26 mouse cellular contexts compared by ENCODE assay signal in genomic region chr12:71546523-71547265, GRCm38 (mm10).
DNase-seq lines count a peak whose midpoint lies in the region; TF ChIP-seq lines count a peak whose summit lies in the region.
"Had no signal": no experiment of that assay in that cellular context is flagged by ENCODE, and none has a peak within 500 bp of the region (broad histone marks: within the 10 kb centered on the region; RNA-seq: fewer than 3 reads in every experiment).

No protein-coding gene starts in this region.

- intact Hi-C loops in left cerebral cortex, postnatal 36 days (cut with DNase I) = no loop called here
- intact Hi-C loops in left cerebral cortex, postnatal 10 days (cut with DNase I) = no loop called here

- TF ChIP-seq CTCF in CH12.LX (conservative IDR thresholded peaks at IDR 0.05 in 1 of 2, IDR thresholded peaks at IDR 0.05 in 1 of 2; ENCODE audit: low read depth in 2 of 2, low read length in 2 of 2) = no peak

- no peaks in the 10 kb centered on the region for H3K36me3 ChIP-seq in CH12.LX (replicated peaks in 1 of 2; ENCODE audit: control insufficient read depth in 1 of 2, insufficient read depth in 1 of 2, low read length in 1 of 2)
- H3K36me3 ChIP-seq: embryonic facial prominence, embryonic 13.5 days; forebrain, embryonic 12.5 days; heart, embryonic 10.5 days; hindbrain, embryonic 15.5 days; limb, embryonic 15.5 days; liver, embryonic 15.5 days; midbrain, embryonic 15.5 days; neural tube, embryonic 12.5 days had no signal

- H3K9ac ChIP-seq in CH12.LX (ENCODE audit: insufficient read depth, low read depth) = peak overlapping the region; percentile 22; the same call in 1 of the 2 replicates
- H3K9ac ChIP-seq: embryonic facial prominence, embryonic 13.5 days; forebrain, embryonic 12.5 days; hindbrain, embryonic 15.5 days; limb, embryonic 15.5 days; liver, embryonic 15.5 days; midbrain, embryonic 15.5 days; neural tube, embryonic 12.5 days had no signal

- no peaks in the 10 kb centered on the region for H3K79me2 ChIP-seq in CH12.LX (replicated peaks; ENCODE audit: control insufficient read depth, extremely low read depth, insufficient read depth, poor library complexity, severe bottlenecking)

- peaks cover 20 to 51% of the 10 kb centered on the region in 2 experiments for H3K4me1 ChIP-seq in CH12.LX (ENCODE audit: control insufficient read depth in 1 of 2, insufficient read depth in 2 of 2)
- no peaks in the 10 kb centered on the region for H3K4me1 ChIP-seq in brown adipose tissue, adult 24 weeks (ENCODE audit: control insufficient read depth, insufficient read depth, insufficient read length, low read length)
- H3K4me1 ChIP-seq: liver, embryonic 15.5 days had no signal

- TF ChIP-seq POLR2A in CH12.LX (IDR thresholded peaks at IDR 0.05; ENCODE audit: low read depth, low read length) = peak; percentile 34; the same call in 1 of the 2 replicates

- H3K4me3 ChIP-seq in CH12.LX (replicated peaks in 1 of 3; ENCODE audit: low read depth in 2 of 3, low read length in 2 of 3, poor library complexity in 1 of 3) = no peak overlapping the region
- no peak overlapping the region for H3K4me3 ChIP-seq in brown adipose tissue, adult 24 weeks (ENCODE audit: insufficient read depth, low read depth, low read length)
- H3K4me3 ChIP-seq: embryonic facial prominence, embryonic 13.5 days; erythroblast, embryonic 14.5 days; forebrain, embryonic 12.5 days; gastrocnemius, adult 2 months; heart, embryonic 10.5 days; hindbrain, embryonic 15.5 days; limb, embryonic 15.5 days; liver, embryonic 15.5 days; midbrain, embryonic 15.5 days; neural tube, embryonic 12.5 days had no signal

- TF ChIP-seq EP300 in CH12.LX (IDR thresholded peaks at IDR 0.05; ENCODE audit: low read length) = peak; percentile 41; the same call in 1 of the 2 replicates

- dilution Hi-C loops in CH12.LX (cut with MboI; ENCODE audit: extremely low pct_ligation_motif_present, extremely low pct_unique_long_range_greater_than_20kb, low sequenced_read_pairs) = no loop called here

- H3K4me2 ChIP-seq in CH12.LX (ENCODE audit: insufficient read depth, low read depth, poor library complexity, severe bottlenecking) = peak overlapping the region; percentile 57
- H3K4me2 ChIP-seq: embryonic facial prominence, embryonic 13.5 days; forebrain, embryonic 12.5 days; hindbrain, embryonic 15.5 days; limb, embryonic 15.5 days; liver, embryonic 15.5 days; midbrain, embryonic 15.5 days; neural tube, embryonic 12.5 days had no signal

- peak overlapping the region; percentile 54 for H3K27ac ChIP-seq in CH12.LX (ENCODE audit: insufficient read depth, low read depth)
- 0 out of 2 replicates have a peak overlapping the region, but pooled peaks have one; percentile 19 for H3K27ac ChIP-seq in brown adipose tissue, adult 24 weeks (replicated peaks; ENCODE audit: low read depth, low read length)
- H3K27ac ChIP-seq: embryonic facial prominence, embryonic 13.5 days; forebrain, embryonic 12.5 days; gastrocnemius, adult 2 months; heart, embryonic 10.5 days; hindbrain, embryonic 15.5 days; limb, embryonic 15.5 days; liver, embryonic 15.5 days; midbrain, embryonic 15.5 days; neural tube, embryonic 12.5 days had no signal

- no peaks in the 10 kb centered on the region for H3K27me3 ChIP-seq in CH12.LX (replicated peaks)
- H3K27me3 ChIP-seq: forebrain, embryonic 12.5 days; hindbrain, embryonic 15.5 days; limb, embryonic 15.5 days; liver, embryonic 15.5 days; midbrain, embryonic 15.5 days; neural tube, embryonic 12.5 days had no signal

- no peak for TF ChIP-seq RAD21 in CH12.LX (IDR thresholded peaks at IDR 0.05; ENCODE audit: low read depth, low read length)

- in situ Hi-C loops in CH12.LX (cut with MboI; ENCODE audit: low pct_ligation_motif_present, low pct_unique_long_range_greater_than_20kb, low sequenced_read_pairs) = no loop called here

- no peaks in the 10 kb centered on the region for H3K9me3 ChIP-seq in CH12.LX (replicated peaks; ENCODE audit: low read length)
- H3K9me3 ChIP-seq: embryonic facial prominence, embryonic 13.5 days; forebrain, embryonic 12.5 days; heart, embryonic 10.5 days; hindbrain, embryonic 15.5 days; limb, embryonic 15.5 days; liver, embryonic 15.5 days; midbrain, embryonic 15.5 days; neural tube, embryonic 12.5 days had no signal

- peak; percentile 16 to 30 for DNase-seq in left cerebral cortex, postnatal 36 days (ENCODE audit: low spot score in 2 of 2)
- no peak for DNase-seq in left cerebral cortex, postnatal 10 days (ENCODE audit: extremely low spot score in 1 of 2, low spot score in 2 of 2)
- peak; percentile 75 for DNase-seq in CH12.LX (ENCODE audit: extremely low read depth)
- DNase-seq in skeletal muscle tissue, adult 2 months (ENCODE audit: low read depth, low spot score) = peak; percentile 47
- no peak for DNase-seq in ovary, adult 18-20 months (ENCODE audit: low spot score)
- DNase-seq in cerebellum, postnatal 36 days = no peak
- DNase-seq: adrenal gland, postnatal 14 days; cerebellum, adult 11 months; cerebellum, postnatal 14 days; embryo, embryonic 11 days; gastrocnemius, adult 2 months; kidney, adult 9 months; kidney, postnatal 14 days; layer of hippocampus, postnatal 36 days; left cerebral cortex, postnatal 4 days; spleen, adult 18-20 months had no signal

TF ChIP-seq in CH12.LX, 34 proteins besides CTCF, POLR2A, EP300 and RAD21:
- TF ChIP-seq ETS1 (conservative IDR thresholded peaks at IDR 0.05; ENCODE audit: low read depth, low read length) (no peak), IRF4 (IDR thresholded peaks at IDR 0.05; ENCODE audit: low read depth, low read length) (peak; percentile 52), ZNF384 (IDR thresholded peaks at IDR 0.05; ENCODE audit: low read depth, low read length) (peak; percentile 50; the same call in 1 of the 2 replicates), TBP (conservative IDR thresholded peaks at IDR 0.05; ENCODE audit: low read depth, low read length) (peak; percentile 86), MXI1 (IDR thresholded peaks at IDR 0.05; ENCODE audit: low read depth, low read length) (0 out of 2 replicates have a peak, but pooled peaks have one; percentile 45), NELFE (IDR thresholded peaks at IDR 0.05; ENCODE audit: low read depth, low read length) (no peak), ELF1 (IDR thresholded peaks at IDR 0.05; ENCODE audit: low read depth, low read length) (peak; percentile 35; the same call in 1 of the 2 replicates), BHLHE40 (IDR thresholded peaks at IDR 0.05; ENCODE audit: low read depth, low read length) (peak; percentile 32; the same call in 1 of the 2 replicates), ZKSCAN1 (IDR thresholded peaks at IDR 0.05; ENCODE audit: borderline replicate concordance, low read depth, low read length) (no peak), JUN (IDR thresholded peaks at IDR 0.05; ENCODE audit: insufficient read depth, low read depth, low read length) (peak; percentile 11; the same call in 1 of the 2 replicates)
TF ChIP-seq in CH12.LX: peak in this region for 7.

Comparison
In these comparisons a context has a peak if more than half of its experiments do, and no peak if none do; other contexts are left out.
1. DNase-seq: peak in left cerebral cortex, postnatal 36 days (2 of 2), CH12.LX (single experiment) and skeletal muscle tissue, adult 2 months (single experiment); none in left cerebral cortex, postnatal 10 days (0 of 2), ovary, adult 18-20 months (single experiment) and cerebellum, postnatal 36 days (0 of 2).